In genomic region chr13:49189970-49190870, GRCm38 (mm10) we compare ENCODE assay signal across 9 mouse cellular contexts. TPM values are rescaled to one million over a fixed set of nuclear protein-coding genes. Genes with fewer than 3 reads are reported as not detected.
DNase-seq lines count a peak whose midpoint lies in the region; ATAC-seq and TF ChIP-seq lines count a peak whose summit lies in the region.
"Had no signal": no experiment of that assay in that cellular context is flagged by ENCODE, and none has a peak within 500 bp of the region (broad histone marks: within the 10 kb centered on the region; RNA-seq: fewer than 3 reads in every experiment).

No protein-coding gene starts in this region.

- H3K27me3 ChIP-seq in heart, adult 2 months (ENCODE audit: control insufficient read depth, insufficient read depth, low read length) = no peaks in the 10 kb centered on the region

- no peaks in the 10 kb centered on the region for H3K36me3 ChIP-seq in heart, adult 2 months (ENCODE audit: control insufficient read depth, insufficient read depth, low read length)

- peak overlapping the region; percentile 99 for H3K27ac ChIP-seq in heart, adult 2 months

- TF ChIP-seq POLR2A in heart, adult 2 months (IDR thresholded peaks at IDR 0.05; ENCODE audit: insufficient read depth, low read depth, low read length) = no peak

- no peak for ATAC-seq in inflammation-experienced regulatory T-cells, adult 6 months

- intact Hi-C loops in heart, adult 2 months (cut with DNase I) = loop anchor here (2.0 kb wide), 1 partner anchor 21 kb away; no protein-coding TSS in a partner anchor

- no peaks in the 10 kb centered on the region for H3K79me2 ChIP-seq in heart, adult 2 months (replicated peaks; ENCODE audit: control insufficient read depth, insufficient read depth, low read length)

- H3K4me3 ChIP-seq in heart, adult 2 months = no peak overlapping the region

- H3K9ac ChIP-seq in heart, adult 2 months (ENCODE audit: low read depth, low read length) = peak overlapping the region; percentile 23

- TF ChIP-seq EP300 in heart, adult 2 months (IDR thresholded peaks at IDR 0.05; ENCODE audit: insufficient read depth, low read depth, low read length) = 0 out of 2 replicates have a peak, but pooled peaks have one; percentile 42

- TF ChIP-seq CTCF in heart, adult 2 months (IDR thresholded peaks at IDR 0.05) = 0 out of 2 replicates have a peak, but pooled peaks have one; percentile 3

- DNase-seq in 416B (ENCODE audit: low read depth) = peak; percentile 58
- DNase-seq in heart, adult 2 months = peak; percentile 71 to 81
- DNase-seq in kidney, adult 8-10 months = peak; percentile 86 to 88
- DNase-seq in lung, adult 18-20 months = peak; percentile 71 to 75
- DNase-seq in frontal cortex, postnatal 10 days (ENCODE audit: low spot score in 2 of 2) = no peak
- no peak for DNase-seq in c-Kit-positive CD71-positive TER-119-positive erythroid progenitor cells, embryonic 14.5 days (ENCODE audit: low spot score)
- no peak for DNase-seq in Muller cell, postnatal 12 days (ENCODE audit: inconsistent ontology term)

- H3K4me1 ChIP-seq in heart, adult 2 months (ENCODE audit: control insufficient read depth, insufficient read depth, low read length) = peaks cover 26% of the 10 kb centered on the region

- 24% methylated on average over 12 of the region's 12 CpGs for WGBS in heart, adult 2 months

RNA-seq across cellular contexts. Expression of gene Ninj1, which starts 2.9 kb away (rescaled TPM):
- total RNA-seq in heart, adult 2 months (2021) = 100 to 1,000 TPM; 108 to 152 TPM
- 157 and 220 TPM in 2 replicates for polyA plus RNA-seq in heart, adult 2 months (2012; rRNA removed)
- 10 to 100 TPM; 19.6 to 30.9 (median 29.4) TPM for polyA plus RNA-seq in inflammation-experienced regulatory T-cells, adult 6 months (2017; shearing (Covaris generic))

RNA-seq across cellular contexts. Expression of gene Card19, which starts 25.6 kb away (rescaled TPM):
- 100 to 1,000 TPM; 138 to 184 TPM for total RNA-seq in heart, adult 2 months (2021)
- polyA plus RNA-seq in heart, adult 2 months (2012; rRNA removed) = 179 and 234 TPM in 2 replicates
- 10 to 100 TPM; 58.3 to 83.2 (median 61.4) TPM for polyA plus RNA-seq in inflammation-experienced regulatory T-cells, adult 6 months (2017; shearing (Covaris generic))

RNA-seq across cellular contexts. Expression of gene Wnk2, which starts 42.4 kb away (rescaled TPM):
- 10 to 100 TPM; 66.7 to 79.4 TPM for total RNA-seq in heart, adult 2 months (2021)
- 28.7 and 30.9 TPM in 2 replicates for polyA plus RNA-seq in heart, adult 2 months (2012; rRNA removed)
- polyA plus RNA-seq in inflammation-experienced regulatory T-cells, adult 6 months (2017; shearing (Covaris generic)) = not detected
- total RNA-seq: MEL had no signal

RNA-seq across cellular contexts. Expression of gene Susd3, which starts 58.3 kb away (rescaled TPM):
- under 1 TPM; 0.32 to 0.63 TPM for total RNA-seq in heart, adult 2 months (2021)
- 1.1 and 1.4 TPM in 2 replicates for polyA plus RNA-seq in heart, adult 2 months (2012; rRNA removed)
- 10 to 100 TPM; 62.0 to 95.1 (median 90.5) TPM for polyA plus RNA-seq in inflammation-experienced regulatory T-cells, adult 6 months (2017; shearing (Covaris generic))

Comparison
In these comparisons a context has a peak if more than half of its experiments do, and no peak if none do; other contexts are left out.
1. DNase-seq: peak in 416B (single experiment), heart, adult 2 months (2 of 2), kidney, adult 8-10 months (2 of 2) and lung, adult 18-20 months (2 of 2); none in frontal cortex, postnatal 10 days (0 of 2), c-Kit-positive CD71-positive TER-119-positive erythroid progenitor cells, embryonic 14.5 days (single experiment) and Muller cell, postnatal 12 days (single experiment).
2. RNA of gene Wnk2, which starts 42.4 kb away (polyA plus RNA-seq): 28.7 to 30.9 TPM in heart, adult 2 months; not detected in inflammation-experienced regulatory T-cells, adult 6 months; every median in the first group is over 10 times any median in the second.